Mouse (Mus musculus): ENCODE measurements around the gene Hhip. TPM values are rescaled to one million over a fixed set of nuclear protein-coding genes. Genes with fewer than 3 reads are reported as not detected.
"Not testable (repeated sequence)": the region's sequence is repeated elsewhere in the genome, so short reads cannot be mapped to it uniquely, and the experiment has no call there.

The Hhip gene
- polyA plus RNA-seq, 1 experiment, result not detected

- Histone ChIP-seq H3K4me3 (ENCODE audit: insufficient read depth, low read length) (no peak overlapping the region), H3K27ac (ENCODE audit: insufficient read depth, low read depth, low read length) (no peak overlapping the region), H3K4me1 (ENCODE audit: control insufficient read depth, insufficient read depth, low read length) (no peaks in the 10 kb centered on the region)
- TF ChIP-seq POLR2A (IDR thresholded peaks at IDR 0.05; ENCODE audit: borderline replicate concordance, low read depth, low read length), result no peak
- TF ChIP-seq CTCF (IDR thresholded peaks at IDR 0.05; ENCODE audit: low read depth, low read length), result no peak
These were observed 55.5 kb downstream of the Hhip start for GRCm38 (mm10) chr8:80002313-80002712.

DNA sequence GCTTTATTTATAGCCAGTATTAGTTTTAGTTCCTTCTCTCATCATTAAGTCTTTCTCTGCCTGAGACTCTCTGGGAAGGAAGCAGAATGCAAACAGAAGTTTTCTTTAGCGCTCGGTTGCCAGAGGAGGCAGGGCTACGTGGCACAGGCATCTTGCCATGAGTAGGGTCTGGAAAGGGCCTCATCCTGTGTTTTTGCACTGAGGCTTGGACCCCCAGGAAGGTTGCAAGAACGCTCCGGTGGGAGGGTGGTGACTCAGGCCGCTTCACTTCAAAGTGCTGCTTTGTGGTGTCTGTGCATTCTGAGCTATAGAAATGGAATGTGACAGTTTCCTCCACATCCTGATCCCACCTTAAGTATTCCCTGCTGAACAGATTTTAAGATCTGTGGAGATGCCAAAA, 62.7 kb downstream of the Hhip start:
- no peak overlapping the region for H3K27ac ChIP-seq (ENCODE audit: insufficient read depth, low read depth, low read length)
- H3K4me1 ChIP-seq (ENCODE audit: control insufficient read depth, insufficient read depth, low read length), result no peaks in the 10 kb centered on the region
- no peak overlapping the region for H3K4me3 ChIP-seq (ENCODE audit: insufficient read depth, low read length)
- TF ChIP-seq CTCF (IDR thresholded peaks at IDR 0.05; ENCODE audit: low read depth, low read length), result no peak
- TF ChIP-seq POLR2A (IDR thresholded peaks at IDR 0.05; ENCODE audit: borderline replicate concordance, low read depth, low read length), result no peak

DNA sequence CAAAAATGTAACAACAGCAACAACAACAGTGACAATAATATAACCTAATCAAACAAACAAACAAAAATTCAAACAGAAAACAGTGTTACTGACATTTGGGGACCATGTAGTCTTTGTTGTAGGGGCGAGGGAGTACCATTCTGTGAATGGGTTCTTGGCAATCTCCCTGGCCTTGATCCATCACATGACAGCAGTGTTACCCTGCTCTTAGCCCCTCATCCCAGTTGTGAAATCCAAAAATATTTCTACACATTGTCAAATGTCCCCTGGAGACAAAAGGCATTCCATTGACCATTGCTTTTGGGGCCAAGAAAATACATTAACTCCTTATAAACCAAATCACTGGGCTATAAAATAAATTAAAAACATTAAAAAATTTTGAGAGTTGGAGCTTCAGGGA, 64.3 kb downstream of the Hhip start:
- TF ChIP-seq POLR2A (IDR thresholded peaks at IDR 0.05; ENCODE audit: borderline replicate concordance, low read depth, low read length), result no peak
- no peak for TF ChIP-seq CTCF (IDR thresholded peaks at IDR 0.05; ENCODE audit: low read depth, low read length)
- Histone ChIP-seq H3K4me3 (ENCODE audit: insufficient read depth, low read length) (no peak overlapping the region), H3K27ac (ENCODE audit: insufficient read depth, low read depth, low read length) (no peak overlapping the region), H3K4me1 (ENCODE audit: control insufficient read depth, insufficient read depth, low read length) (no peaks in the 10 kb centered on the region)

DNA sequence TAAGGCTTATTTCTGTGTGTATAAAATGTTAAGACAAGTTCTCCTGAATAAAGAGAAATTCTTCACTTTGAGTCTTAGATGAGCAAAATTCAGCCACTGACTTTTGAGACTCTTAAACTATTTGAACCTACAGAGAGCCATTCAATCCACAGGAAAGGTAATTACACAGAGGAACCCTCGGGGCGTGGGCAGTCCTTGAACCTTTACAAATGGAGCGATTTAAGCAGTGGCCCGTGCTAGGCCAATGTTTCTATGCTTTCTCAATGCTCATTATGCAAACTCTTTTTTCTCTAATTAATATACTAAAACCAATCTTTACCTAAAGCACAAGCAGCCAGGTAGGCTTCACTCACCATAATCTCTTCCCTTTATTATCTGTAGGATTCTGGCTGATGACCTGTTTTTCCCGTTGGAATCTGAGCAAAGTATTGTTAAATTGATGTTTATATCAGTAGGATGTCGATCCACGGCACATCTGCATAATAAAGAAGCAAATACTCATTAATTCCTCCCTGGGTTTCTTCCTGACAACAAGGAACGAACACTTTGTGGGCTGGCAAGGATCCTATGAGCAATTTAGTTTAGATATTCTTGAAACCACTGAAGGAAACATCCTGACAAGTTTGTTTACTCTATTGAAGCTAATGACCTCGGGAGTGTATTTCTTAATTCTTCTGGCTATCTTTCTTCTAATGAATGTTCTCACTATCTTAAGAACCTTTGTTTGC, 65.5 kb downstream of the Hhip start:
- TF ChIP-seq POLR2A (IDR thresholded peaks at IDR 0.05; ENCODE audit: borderline replicate concordance, low read depth, low read length) (no peak), CTCF (IDR thresholded peaks at IDR 0.05; ENCODE audit: low read depth, low read length) (no peak)
- Histone ChIP-seq H3K4me1 (ENCODE audit: control insufficient read depth, insufficient read depth, low read length) (no peaks in the 10 kb centered on the region), H3K4me3 (ENCODE audit: insufficient read depth, low read length) (no peak overlapping the region), H3K27ac (ENCODE audit: insufficient read depth, low read depth, low read length) (no peak overlapping the region)

- not testable (repeated sequence) for H3K4me3 ChIP-seq (ENCODE audit: insufficient read depth, low read length); H3K27ac ChIP-seq (ENCODE audit: insufficient read depth, low read depth, low read length); H3K4me1 ChIP-seq (ENCODE audit: control insufficient read depth, insufficient read depth, low read length)
These were observed 66.4 kb downstream of the Hhip start for GRCm38 (mm10) chr8:79991420-79991819.

GRCm38 (mm10) chr8:79984946-79985345, 72.9 kb downstream of the Hhip start:
- Histone ChIP-seq H3K27ac (ENCODE audit: insufficient read depth, low read depth, low read length) (no peak overlapping the region), H3K4me3 (ENCODE audit: insufficient read depth, low read length) (no peak overlapping the region), H3K4me1 (ENCODE audit: control insufficient read depth, insufficient read depth, low read length) (no peaks in the 10 kb centered on the region)
- no peak for TF ChIP-seq POLR2A (IDR thresholded peaks at IDR 0.05; ENCODE audit: borderline replicate concordance, low read depth, low read length)
- TF ChIP-seq CTCF (IDR thresholded peaks at IDR 0.05; ENCODE audit: low read depth, low read length), result no peak

DNA sequence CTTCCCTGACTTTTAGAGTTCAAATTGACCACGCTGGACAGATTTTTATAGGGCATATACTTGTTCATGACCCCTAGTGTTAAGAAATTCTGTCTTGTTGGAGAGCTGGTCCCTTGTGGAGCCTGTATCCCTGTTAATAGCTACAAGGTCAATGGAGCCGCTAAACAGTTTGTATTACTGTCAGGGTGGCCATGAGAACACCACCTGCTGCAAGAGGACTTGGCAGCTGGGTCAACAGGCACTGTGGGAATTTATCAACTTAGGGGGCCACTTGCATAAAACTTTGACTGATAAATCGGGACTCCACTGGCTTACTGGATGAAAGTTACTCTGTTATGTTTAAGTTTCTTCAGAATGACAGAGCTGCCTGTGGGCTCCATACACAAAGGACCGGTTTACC, 75.7 kb downstream of the Hhip start:
- TF ChIP-seq CTCF (IDR thresholded peaks at IDR 0.05; ENCODE audit: low read depth, low read length) (no peak), POLR2A (IDR thresholded peaks at IDR 0.05; ENCODE audit: borderline replicate concordance, low read depth, low read length) (no peak)
- no peaks in the 10 kb centered on the region for H3K4me1 ChIP-seq (ENCODE audit: control insufficient read depth, insufficient read depth, low read length)
- no peak overlapping the region for H3K4me3 ChIP-seq (ENCODE audit: insufficient read depth, low read length)
- H3K27ac ChIP-seq (ENCODE audit: insufficient read depth, low read depth, low read length), result no peak overlapping the region

GRCm38 (mm10) chr8:79966159-79966558, 91.6 kb downstream of the Hhip start:
- H3K4me1 ChIP-seq (ENCODE audit: control insufficient read depth, insufficient read depth, low read length), result no peaks in the 10 kb centered on the region
- H3K4me3 ChIP-seq (ENCODE audit: insufficient read depth, low read length), result no peak overlapping the region
- no peak overlapping the region for H3K27ac ChIP-seq (ENCODE audit: insufficient read depth, low read depth, low read length)
- TF ChIP-seq POLR2A (IDR thresholded peaks at IDR 0.05; ENCODE audit: borderline replicate concordance, low read depth, low read length), result no peak
- no peak for TF ChIP-seq CTCF (IDR thresholded peaks at IDR 0.05; ENCODE audit: low read depth, low read length)

DNA sequence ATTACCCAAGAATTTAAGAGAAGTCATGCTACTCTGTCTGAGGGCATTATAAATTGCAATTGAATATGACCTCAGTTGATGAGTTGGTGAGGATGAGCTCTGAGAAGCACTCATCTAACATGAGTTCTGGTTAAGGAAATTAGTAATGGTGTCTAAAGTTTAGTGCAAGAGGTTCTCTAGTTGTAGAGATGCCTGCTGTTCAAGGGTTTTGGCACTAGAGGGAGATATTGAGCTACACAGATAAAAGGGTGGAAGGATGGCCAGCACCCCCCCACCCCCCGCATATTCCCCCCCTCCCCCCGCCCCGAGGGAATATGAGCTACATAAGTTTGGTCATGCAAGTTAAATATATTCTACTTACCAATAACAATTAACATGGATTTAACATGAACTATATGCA, 104.9 kb downstream of the Hhip start:
- TF ChIP-seq POLR2A (IDR thresholded peaks at IDR 0.05; ENCODE audit: borderline replicate concordance, low read depth, low read length), result no peak
- no peak for TF ChIP-seq CTCF (IDR thresholded peaks at IDR 0.05; ENCODE audit: low read depth, low read length)

DNA sequence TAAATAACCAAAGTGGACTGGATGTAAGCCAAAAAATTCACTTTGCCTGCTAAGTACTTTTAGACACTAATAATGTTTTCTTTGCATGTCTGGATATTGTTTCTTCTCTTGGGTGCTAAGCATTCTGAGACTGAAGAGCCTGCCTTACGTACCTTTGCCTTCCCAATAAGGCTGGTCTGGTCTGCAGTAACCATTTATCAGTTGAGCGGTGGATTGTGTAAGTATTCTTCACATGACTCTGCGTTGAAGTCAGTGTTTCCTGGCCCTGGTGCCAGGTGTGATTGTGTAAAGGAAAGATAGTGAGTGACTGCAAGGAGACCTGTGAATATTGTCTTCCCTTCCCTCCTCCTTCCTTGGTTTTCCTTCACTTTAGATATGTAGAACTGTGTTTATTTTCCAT, 107.4 kb downstream of the Hhip start:
- no peak overlapping the region for H3K27ac ChIP-seq (ENCODE audit: insufficient read depth, low read depth, low read length)
- TF ChIP-seq POLR2A (IDR thresholded peaks at IDR 0.05; ENCODE audit: borderline replicate concordance, low read depth, low read length), result no peak
- no peak for TF ChIP-seq CTCF (IDR thresholded peaks at IDR 0.05; ENCODE audit: low read depth, low read length)
- H3K4me3 ChIP-seq (ENCODE audit: insufficient read depth, low read length), result no peak overlapping the region
- H3K4me1 ChIP-seq (ENCODE audit: control insufficient read depth, insufficient read depth, low read length), result no peaks in the 10 kb centered on the region

More for the DNA sequence above, 104.9 kb downstream of the Hhip start:
- Histone ChIP-seq H3K4me1 (ENCODE audit: control insufficient read depth, insufficient read depth, low read length) (no peaks in the 10 kb centered on the region), H3K4me3 (ENCODE audit: insufficient read depth, low read length) (no peak overlapping the region), H3K27ac (ENCODE audit: insufficient read depth, low read depth, low read length) (no peak overlapping the region)

All from bone marrow macrophage, adult 2 months (primary cell).